Mouse (Mus musculus) intestine, embryonic 15.5 days (tissue): ENCODE data around the gene Haus4. TPM values are rescaled to one million over a fixed set of nuclear protein-coding genes. Genes with fewer than 3 reads are reported as not detected.

ENCODE experiments used
- ATAC-seq: fragments of 200-750 bp; cut with Nextera tagmentation; 2 replicates; pipeline ENCODE4 v1.8.0; 2017; ENCODE audit warnings: moderate TSS enrichment, moderate library complexity
- H3K27ac ChIP-seq: fragments of 300-500 bp; sonication (generic); 2 replicates; pipeline ENCODE4 v1.5.1; 2015; ENCODE audit warnings: mild to moderate bottlenecking, inconsistent platforms
- H3K27me3 ChIP-seq: fragments of 300-500 bp; sonication (generic); replicated peaks from 2 replicates; pipeline ENCODE4 v1.6.1; 2015; ENCODE audit warnings: inconsistent platforms
- H3K36me3 ChIP-seq: fragments of 300-500 bp; sonication (generic); 2 replicates; pipeline ENCODE4 v1.6.1; 2015; ENCODE audit warnings: inconsistent platforms
- H3K4me1 ChIP-seq: fragments of 300-500 bp; sonication (generic); replicated peaks from 2 replicates; pipeline ENCODE4 v1.6.1; 2015; ENCODE audit warnings: inconsistent platforms
- H3K4me2 ChIP-seq: fragments of 300-500 bp; sonication (generic); replicated peaks from 2 replicates; pipeline ENCODE4 v1.6.1; 2015; ENCODE audit warnings: mild to moderate bottlenecking, inconsistent platforms
- H3K4me3 ChIP-seq: fragments of 300-500 bp; sonication (generic); replicated peaks from 2 replicates; pipeline ENCODE4 v1.5.1; 2015; ENCODE audit warnings: inconsistent platforms
- H3K9ac ChIP-seq: fragments of 300-500 bp; sonication (generic); 2 replicates; pipeline ENCODE4 v1.6.1; 2015; ENCODE audit warnings: inconsistent platforms
- H3K9me3 ChIP-seq: fragments of 300-500 bp; sonication (generic); 2 replicates; pipeline ENCODE4 v1.6.1; 2016; ENCODE audit warnings: inconsistent platforms
- WGBS: fragments of 180-500 bp; shearing (Covaris S2); methylation state at CpG from one replicate; pipeline ENCODE4 v1.1.7; 2015; 5-methylcytosine and 5-hydroxymethylcytosine counted together
- polyA plus RNA-seq: library from polyadenylated mRNA; unstranded; fragments of >200 nt; fragmentation: Nextera tagmentation; extraction: Ambion mirVana; gene quantifications from 2 replicates; pipeline ENCODE4 v1.2.1, GENCODE M21; 2015

Haus4 gene
- polyA plus RNA-seq, 1 experiment from 2014 or later, result 53.9 TPM

- no peak overlapping the region for H3K9ac ChIP-seq
- 31% methylated on average over 6 of the region's 6 CpGs for WGBS
- H3K4me3 ChIP-seq, result no peak overlapping the region
- H3K27me3 ChIP-seq, result no peaks in the 10 kb centered on the region
- H3K4me1 ChIP-seq, result peaks cover 9% of the 10 kb centered on the region
- H3K4me2 ChIP-seq, result no peak overlapping the region
- no peaks in the 10 kb centered on the region for H3K9me3 ChIP-seq
- no peaks in the 10 kb centered on the region for H3K36me3 ChIP-seq
- ATAC-seq, result no peak
- H3K27ac ChIP-seq, result no peak overlapping the region
Observed at GRCm38 (mm10) chr14:54523600-54523999, 30.8 kb downstream of the Haus4 start.

DNA sequence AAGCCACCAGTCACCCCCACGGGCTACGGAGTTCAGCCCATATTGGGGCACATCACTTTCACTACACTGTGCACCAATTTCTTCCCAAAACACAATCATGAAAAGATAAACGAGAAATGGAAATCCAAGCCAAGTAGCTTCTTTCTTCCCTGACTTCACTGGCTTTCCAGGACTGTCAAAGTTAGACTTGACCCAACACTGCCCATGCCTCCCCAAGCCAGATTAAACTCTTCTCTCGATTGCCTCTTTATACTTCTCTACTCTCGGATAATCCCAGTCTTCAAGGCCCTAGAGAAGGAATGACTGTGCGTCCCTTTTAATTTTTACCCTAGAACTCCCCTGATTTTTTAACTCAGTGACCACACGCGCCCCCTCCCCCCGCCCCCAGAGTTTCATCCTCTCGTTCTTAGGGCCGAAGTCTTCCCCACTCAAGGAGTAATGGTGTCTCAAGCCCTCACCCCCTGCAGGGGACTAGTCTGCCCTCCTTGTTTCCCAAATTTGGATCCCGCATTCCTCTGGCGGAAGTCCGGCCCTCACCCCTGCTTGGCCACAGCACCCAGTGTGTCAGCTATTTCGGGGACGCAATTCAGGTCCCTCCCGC, 37.6 kb downstream of the Haus4 start:
- H3K9ac ChIP-seq, result peak overlapping the region; percentile 76
- no peaks in the 10 kb centered on the region for H3K9me3 ChIP-seq
- peaks cover 10% of the 10 kb centered on the region for H3K4me1 ChIP-seq
- peaks cover 25% of the 10 kb centered on the region for H3K36me3 ChIP-seq
- peak overlapping the region; percentile 77 for H3K27ac ChIP-seq
- peak overlapping the region; percentile 69 for H3K4me2 ChIP-seq
- 3% methylated on average over 17 of the region's 17 CpGs for WGBS
- H3K27me3 ChIP-seq, result no peaks in the 10 kb centered on the region
- ATAC-seq, result peak; percentile 71
- peak overlapping the region; percentile 69 for H3K4me3 ChIP-seq

- Histone ChIP-seq H3K9me3 (no peaks in the 10 kb centered on the region), H3K27ac (no peak overlapping the region), H3K4me1 (no peaks in the 10 kb centered on the region), H3K36me3 (peaks cover 70% of the 10 kb centered on the region), H3K4me2 (no peak overlapping the region), H3K9ac (no peak overlapping the region), H3K4me3 (no peak overlapping the region), H3K27me3 (no peaks in the 10 kb centered on the region)
- ATAC-seq, result no peak
- WGBS, result 83% methylated on average over 9 of the region's 9 CpGs
Observed at GRCm38 (mm10) chr14:54509774-54510173, 44.6 kb downstream of the Haus4 start.

GRCm38 (mm10) chr14:54503092-54503491, 51.3 kb downstream of the Haus4 start:
- Histone ChIP-seq H3K4me3 (no peak overlapping the region), H3K9ac (no peak overlapping the region), H3K36me3 (peaks cover 11% of the 10 kb centered on the region; the same call in 1 of the 2 replicates), H3K27ac (no peak overlapping the region), H3K4me2 (no peak overlapping the region), H3K9me3 (no peaks in the 10 kb centered on the region), H3K4me1 (no peaks in the 10 kb centered on the region), H3K27me3 (no peaks in the 10 kb centered on the region)
- ATAC-seq, result no peak
- 74% methylated on average over 2 of the region's 2 CpGs for WGBS

- Histone ChIP-seq H3K4me2 (no peak overlapping the region), H3K36me3 (no peaks in the 10 kb centered on the region), H3K27ac (no peak overlapping the region), H3K9ac (no peak overlapping the region), H3K4me1 (no peaks in the 10 kb centered on the region), H3K9me3 (no peaks in the 10 kb centered on the region), H3K4me3 (no peak overlapping the region), H3K27me3 (no peaks in the 10 kb centered on the region)
- 58% methylated on average over 2 of the region's 2 CpGs for WGBS
- ATAC-seq, result no peak
Observed at GRCm38 (mm10) chr14:54501365-54501764, 53.1 kb downstream of the Haus4 start.

DNA sequence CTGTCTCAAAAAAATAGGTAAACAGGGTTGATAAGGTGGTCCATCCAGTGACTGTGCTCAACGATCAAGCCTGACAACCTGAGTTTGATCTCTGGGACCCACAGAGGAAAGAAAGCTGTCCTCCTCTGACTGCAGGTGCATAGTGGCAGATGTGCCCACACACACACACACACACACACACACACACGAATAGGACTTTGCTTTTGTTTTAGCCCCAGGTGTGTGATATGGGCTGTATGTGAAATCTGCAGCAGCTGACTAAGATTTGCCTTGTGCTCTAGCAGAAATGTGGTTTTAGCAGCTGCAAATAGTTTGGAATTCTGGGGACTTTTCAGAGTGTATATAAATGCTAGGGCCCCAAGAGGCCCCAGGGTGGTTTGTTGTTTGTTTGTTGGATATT, 55.1 kb downstream of the Haus4 start:
- Histone ChIP-seq H3K9me3 (no peaks in the 10 kb centered on the region), H3K36me3 (no peaks in the 10 kb centered on the region), H3K4me1 (no peaks in the 10 kb centered on the region), H3K27me3 (no peaks in the 10 kb centered on the region), H3K4me3 (no peak overlapping the region), H3K4me2 (no peak overlapping the region), H3K9ac (no peak overlapping the region), H3K27ac (no peak overlapping the region)
- WGBS, result 53% methylated on average over 2 of the region's 2 CpGs
- no peak for ATAC-seq

DNA sequence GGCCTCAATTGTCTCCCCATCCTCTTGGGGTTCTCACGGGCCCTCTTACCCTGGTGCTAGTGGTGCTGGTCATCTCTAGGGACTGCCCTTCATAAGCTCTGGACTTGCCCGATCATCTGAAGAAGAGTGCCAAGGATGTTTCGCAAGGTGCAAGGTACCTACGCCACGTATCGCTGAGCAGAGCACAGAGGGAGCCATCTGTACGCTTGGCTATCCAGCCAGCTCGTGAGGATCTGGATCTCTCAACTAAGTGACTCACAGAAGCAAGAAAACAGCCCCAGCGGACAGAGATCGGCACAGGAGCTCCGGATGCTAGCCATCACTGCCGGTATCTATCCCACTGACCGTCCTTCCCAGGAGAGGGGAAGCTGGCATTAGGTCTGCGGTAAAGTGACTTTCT, 57.7 kb downstream of the Haus4 start:
- no peaks in the 10 kb centered on the region for H3K36me3 ChIP-seq
- WGBS, result 87% methylated on average over 14 of the region's 14 CpGs
- no peaks in the 10 kb centered on the region for H3K9me3 ChIP-seq
- H3K4me3 ChIP-seq, result no peak overlapping the region
- no peak for ATAC-seq
- no peak overlapping the region for H3K4me2 ChIP-seq
- no peaks in the 10 kb centered on the region for H3K27me3 ChIP-seq
- no peaks in the 10 kb centered on the region for H3K4me1 ChIP-seq
- no peak overlapping the region for H3K9ac ChIP-seq
- H3K27ac ChIP-seq, result no peak overlapping the region

GRCm38 (mm10) chr14:54494234-54494633, 60.2 kb downstream of the Haus4 start:
- H3K9me3 ChIP-seq, result no peaks in the 10 kb centered on the region
- no peaks in the 10 kb centered on the region for H3K27me3 ChIP-seq
- H3K27ac ChIP-seq, result no peak overlapping the region
- H3K4me3 ChIP-seq, result no peak overlapping the region
- no peak overlapping the region for H3K4me2 ChIP-seq
- WGBS, result under 1% methylated on average over 3 of the region's 3 CpGs
- peak; percentile 69 for ATAC-seq
- H3K4me1 ChIP-seq, result no peaks in the 10 kb centered on the region
- no peaks in the 10 kb centered on the region for H3K36me3 ChIP-seq
- no peak overlapping the region for H3K9ac ChIP-seq

GRCm38 (mm10) chr14:54493236-54493635, 61.2 kb downstream of the Haus4 start:
- Histone ChIP-seq H3K4me3 (no peak overlapping the region), H3K27ac (no peak overlapping the region), H3K36me3 (no peaks in the 10 kb centered on the region), H3K27me3 (no peaks in the 10 kb centered on the region), H3K4me1 (no peaks in the 10 kb centered on the region), H3K9me3 (no peaks in the 10 kb centered on the region), H3K4me2 (no peak overlapping the region), H3K9ac (no peak overlapping the region)
- WGBS, result 92% methylated on average over 5 of the region's 5 CpGs
- no peak for ATAC-seq

DNA sequence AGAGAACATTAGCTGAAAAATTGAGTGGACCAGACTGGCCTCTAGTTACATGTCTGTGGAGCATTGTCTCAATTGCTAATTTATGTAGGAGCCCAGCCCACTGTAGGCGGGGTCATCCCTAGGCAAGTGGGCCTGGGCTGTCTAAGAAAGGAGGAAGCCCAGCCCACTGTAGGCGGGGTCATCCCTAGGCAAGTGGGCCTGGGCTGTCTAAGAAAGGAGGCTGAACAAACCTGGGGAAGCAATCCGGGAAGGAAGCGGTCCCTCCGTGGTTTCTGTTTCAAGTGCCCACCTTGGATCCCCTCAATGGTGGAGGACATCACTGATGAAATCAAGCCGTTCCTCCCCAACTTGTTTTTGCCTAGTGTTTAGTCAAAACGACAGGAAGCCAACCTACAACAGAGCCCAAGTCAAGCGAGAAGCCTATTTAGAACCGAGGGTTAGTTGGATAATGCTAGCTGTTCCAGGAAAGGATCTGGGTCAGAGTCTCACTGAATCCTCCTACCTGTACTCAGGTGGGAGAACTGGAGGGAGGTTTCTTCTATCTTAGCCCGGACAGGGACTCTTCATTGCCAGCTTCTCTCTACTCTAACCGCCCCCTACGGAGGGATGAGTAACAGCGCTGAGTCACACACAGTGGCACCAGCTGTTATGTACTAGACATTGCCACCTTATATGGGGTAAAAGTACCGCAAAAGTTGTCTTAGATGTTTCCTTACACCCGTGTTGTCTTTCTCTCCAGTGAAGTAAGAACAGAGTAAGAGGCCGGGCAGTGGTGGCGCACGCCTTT, 61.9 kb downstream of the Haus4 start:
- Histone ChIP-seq H3K27ac (no peak overlapping the region), H3K4me3 (no peak overlapping the region), H3K36me3 (no peaks in the 10 kb centered on the region), H3K9ac (no peak overlapping the region), H3K9me3 (no peaks in the 10 kb centered on the region), H3K27me3 (no peaks in the 10 kb centered on the region), H3K4me2 (no peak overlapping the region), H3K4me1 (no peaks in the 10 kb centered on the region)
- ATAC-seq, result peak; percentile 77
- 69% methylated on average over 18 of the region's 18 CpGs for WGBS

Other genes starting within 250 kb of the Haus4 start
- gene Oxa1l, start 193.8 kb downstream of the Haus4 start, polyA plus RNA-seq, result 41.7 and 48.8 TPM in 2 replicates
- 51.0 and 56.3 TPM in 2 replicates for gene Slc7a7, start 136.8 kb downstream of the Haus4 start, polyA plus RNA-seq
- gene Mrpl52, start 127.7 kb downstream of the Haus4 start, polyA plus RNA-seq, result 270 and 308 TPM in 2 replicates
- gene Mmp14, start 123.0 kb downstream of the Haus4 start, polyA plus RNA-seq, result 110 and 112 TPM in 2 replicates
- 57.2 and 60.6 TPM in 2 replicates for gene Lrp10, start 90.5 kb downstream of the Haus4 start, polyA plus RNA-seq
- gene Rem2, start 78.5 kb downstream of the Haus4 start, polyA plus RNA-seq, result 1.6 and 1.9 TPM in 2 replicates
- gene Prmt5, start 37.1 kb downstream of the Haus4 start, polyA plus RNA-seq, result 78.0 and 80.0 TPM in 2 replicates
- gene Ajuba, start 22.9 kb upstream of the Haus4 start, polyA plus RNA-seq, result 18.2 and 19.0 TPM in 2 replicates
- gene 4931414P19Rik, start 51.4 kb upstream of the Haus4 start, polyA plus RNA-seq, result 6.0 and 8.2 TPM in 2 replicates
- 360 and 408 TPM in 2 replicates for gene Psmb5, start 63.4 kb upstream of the Haus4 start, polyA plus RNA-seq
- gene Psmb11, start 66.8 kb upstream of the Haus4 start, polyA plus RNA-seq, result not detected in 2 replicates
- not detected in 2 replicates for gene Gm17606, start 86.3 kb upstream of the Haus4 start, polyA plus RNA-seq
- gene Cdh24, start 86.7 kb upstream of the Haus4 start, polyA plus RNA-seq, result 2.8 and 3.0 TPM in 2 replicates
- 83.7 and 84.8 TPM in 2 replicates for gene 1700123O20Rik, start 131.6 kb upstream of the Haus4 start, polyA plus RNA-seq
- 105 and 107 TPM in 2 replicates for gene Acin1, start 132.3 kb upstream of the Haus4 start, polyA plus RNA-seq
- 0.11 and 0.15 TPM in 2 replicates for gene Gm29776, start 144.2 kb upstream of the Haus4 start, polyA plus RNA-seq
- 0.19 and 0.21 TPM in 2 replicates for gene Cebpe, start 157.6 kb upstream of the Haus4 start, polyA plus RNA-seq
- gene Slc7a8, start 227.3 kb upstream of the Haus4 start, polyA plus RNA-seq, result 30.9 and 33.0 TPM in 2 replicates